Mouse (Mus musculus) megakaryocyte, adult 5-6 weeks (primary cell): ENCODE measurements around the gene Armh3. TPM values are rescaled to one million over a fixed set of nuclear protein-coding genes. Genes with fewer than 3 reads are reported as not detected.
"Not testable (repeated sequence)": the region's sequence is repeated elsewhere in the genome, so short reads cannot be mapped to it uniquely, and the experiment has no call there.

Experiments used
- ATAC-seq: 2 replicates; pipeline ENCODE4 v1.8.0; 2016; ENCODE audit warnings: mild to moderate bottlenecking, inconsistent platforms; ENCODE audit not compliant: poor library complexity, severe bottlenecking
- total RNA-seq, 2 experiments: library from RNA; stranded (forward) in 1 of 2; stranded (reverse) in 1 of 2; fragments of 153-499, 151-499 nt in 1 of 2; fragments of 221-1000, 200-1000 nt in 1 of 2; gene quantifications; 2 replicates each; pipeline versions ENCODE4 v1.2.3 to v1.2.4; 2015 to 2017

Gene Armh3
- total RNA-seq, 2 experiments from 2014 or later: 6.6 to 12.8 TPM

DNA sequence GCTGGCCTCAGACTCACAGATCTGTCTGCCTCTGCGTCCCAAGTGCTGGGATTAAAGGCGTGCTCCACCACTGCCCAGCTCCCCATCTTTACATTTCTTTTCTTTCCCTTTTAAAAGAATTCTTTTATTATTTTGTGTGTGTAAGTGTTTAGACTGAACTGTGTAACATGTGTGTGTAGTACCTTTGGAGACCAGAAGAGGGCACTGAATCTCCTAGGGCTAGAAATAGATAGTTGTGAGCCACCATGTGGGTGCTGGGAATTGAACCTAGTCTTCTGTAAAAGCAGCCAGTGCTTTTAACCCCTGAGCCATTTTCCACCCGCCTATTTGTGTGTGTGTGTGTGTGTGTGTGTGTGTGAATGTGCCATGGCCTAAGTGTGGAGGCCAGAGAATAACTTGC, 170.6 kb downstream of the Armh3 start:
- ATAC-seq: no peak

GRCm38 (mm10) chr19:45827125-45827524, 171.2 kb downstream of the Armh3 start:
- no peak for ATAC-seq

DNA sequence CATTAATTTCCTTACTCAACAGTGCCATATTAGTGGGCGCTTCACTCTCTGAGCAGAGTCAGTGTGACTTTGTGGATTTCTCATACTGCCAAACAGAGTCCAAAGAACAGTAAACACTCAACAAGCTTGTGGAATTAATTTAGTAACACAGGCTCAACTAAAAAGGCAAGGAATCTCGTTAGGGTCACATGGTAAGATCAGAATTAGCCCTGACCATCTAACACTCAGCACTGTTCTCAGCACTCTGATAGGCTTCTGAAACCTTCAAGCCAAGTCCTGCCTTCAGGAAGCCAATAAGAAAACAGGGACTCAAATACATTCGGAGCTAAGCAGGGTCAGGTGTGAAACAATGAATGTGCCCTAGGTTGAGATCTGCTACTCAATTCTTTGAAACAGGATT, 172.1 kb downstream of the Armh3 start:
- ATAC-seq: no peak

DNA sequence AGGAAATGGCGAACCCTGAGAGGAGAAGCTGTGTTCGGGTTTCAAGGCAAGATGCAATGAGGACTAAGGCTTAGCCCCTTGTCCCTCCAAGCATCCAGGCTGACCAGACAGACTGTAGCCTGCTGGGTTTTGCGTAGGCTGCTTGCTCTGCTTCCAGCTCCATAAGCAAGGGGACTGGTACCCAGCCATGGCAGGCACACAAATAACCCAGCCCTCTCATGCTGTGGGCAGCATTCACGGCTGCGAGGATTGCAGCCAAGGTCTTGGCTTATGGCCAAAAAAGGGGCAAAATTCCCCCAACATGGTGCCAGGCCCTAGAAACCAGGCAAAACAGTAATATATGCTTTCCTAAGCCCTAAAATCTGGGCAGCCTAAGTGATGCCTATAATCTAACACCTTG, 176.5 kb downstream of the Armh3 start:
- no peak for ATAC-seq

DNA sequence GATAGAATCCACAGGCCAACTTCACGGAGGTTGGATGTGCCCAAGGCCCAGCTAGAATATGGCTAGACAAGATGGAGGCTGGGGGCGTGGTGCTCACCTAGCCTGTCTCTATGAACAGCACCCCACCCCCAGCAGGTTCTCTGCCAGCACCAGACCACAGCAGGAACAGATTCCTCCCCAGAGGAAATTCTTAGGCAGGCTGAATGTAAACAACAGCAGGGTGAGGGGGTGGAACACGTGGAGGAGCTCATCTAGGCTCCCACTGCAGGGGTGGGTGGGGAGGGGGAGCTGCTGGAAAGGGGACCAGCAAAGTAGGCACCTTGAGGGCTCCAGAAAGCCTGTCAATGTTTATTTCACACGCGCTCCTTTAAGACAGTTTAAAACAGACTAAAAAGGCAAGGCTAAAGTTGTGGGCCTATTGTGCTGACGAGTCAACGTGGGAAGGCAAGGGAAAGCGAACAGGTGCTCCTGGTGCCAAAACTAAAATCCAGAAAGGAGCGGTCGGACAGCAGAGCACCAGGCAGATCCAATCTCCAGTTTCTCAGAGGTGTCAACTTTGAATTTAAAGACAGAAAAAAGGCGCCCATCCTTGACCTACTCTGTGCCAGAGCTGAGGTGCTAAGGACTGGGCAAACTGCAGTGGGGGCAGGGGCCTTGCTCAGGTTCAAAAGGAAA, 180.3 kb downstream of the Armh3 start:
- ATAC-seq: no peak

GRCm38 (mm10) chr19:45816727-45817126, 181.6 kb downstream of the Armh3 start:
- no peak for ATAC-seq

- no peak for ATAC-seq
Observed at GRCm38 (mm10) chr19:45815831-45816405, 182.4 kb downstream of the Armh3 start, which contains the start of gene Kcnip2. Kcnip2 (minus strand) TSS chr19:45816061.

- no peak for ATAC-seq
Observed at GRCm38 (mm10) chr19:45815170-45815569, 183.1 kb downstream of the Armh3 start.

DNA sequence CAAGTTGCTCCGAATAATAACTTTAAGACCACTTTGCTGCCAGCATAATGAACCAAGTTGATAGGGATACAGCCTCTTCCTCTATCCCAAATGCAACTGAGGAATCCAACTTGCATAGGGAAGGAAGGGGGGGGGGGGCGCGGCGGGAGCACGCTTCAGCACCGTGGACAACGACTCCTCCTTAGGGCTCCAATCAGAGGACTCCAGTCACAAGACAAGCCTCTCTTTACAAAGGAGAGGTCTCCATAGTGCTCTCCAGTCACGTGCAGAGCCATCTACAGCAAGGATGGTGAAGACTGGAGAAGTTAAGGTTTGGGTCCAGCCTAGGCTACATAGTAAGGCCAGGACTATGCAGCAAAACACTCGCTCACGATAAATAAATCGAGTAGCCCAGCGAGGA, 184.5 kb downstream of the Armh3 start:
- no peak for ATAC-seq

- peak; percentile 71 for ATAC-seq
Observed at GRCm38 (mm10) chr19:45813263-45813662, 185.0 kb downstream of the Armh3 start.

DNA sequence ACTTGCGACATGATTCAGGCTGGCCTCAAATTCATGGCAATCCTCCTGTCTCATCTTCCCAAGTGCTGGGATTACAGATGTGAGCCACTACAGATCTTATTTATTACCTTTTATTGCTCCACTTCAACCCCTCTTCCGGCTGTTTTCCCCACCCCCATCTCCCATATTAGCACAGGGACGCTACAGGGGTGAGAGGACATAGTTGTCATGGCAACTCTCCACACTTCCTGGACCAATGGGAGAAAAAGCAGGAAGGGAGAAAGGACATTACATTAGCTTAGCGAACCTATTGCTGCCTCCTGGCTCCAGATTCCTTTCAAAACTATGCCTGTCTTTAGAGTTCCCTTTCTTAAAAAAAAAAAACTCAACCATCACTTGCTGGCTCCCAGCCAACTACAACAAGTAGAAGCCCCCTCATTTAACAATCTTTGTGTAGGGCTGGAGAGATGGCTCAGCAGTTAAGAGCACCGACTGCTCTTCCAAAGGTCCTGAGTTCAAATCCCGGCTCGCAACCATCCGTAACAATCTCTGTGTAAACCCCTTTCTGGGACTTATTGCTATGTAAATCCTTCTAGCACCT, 185.5 kb downstream of the Armh3 start:
- ATAC-seq: no peak

DNA sequence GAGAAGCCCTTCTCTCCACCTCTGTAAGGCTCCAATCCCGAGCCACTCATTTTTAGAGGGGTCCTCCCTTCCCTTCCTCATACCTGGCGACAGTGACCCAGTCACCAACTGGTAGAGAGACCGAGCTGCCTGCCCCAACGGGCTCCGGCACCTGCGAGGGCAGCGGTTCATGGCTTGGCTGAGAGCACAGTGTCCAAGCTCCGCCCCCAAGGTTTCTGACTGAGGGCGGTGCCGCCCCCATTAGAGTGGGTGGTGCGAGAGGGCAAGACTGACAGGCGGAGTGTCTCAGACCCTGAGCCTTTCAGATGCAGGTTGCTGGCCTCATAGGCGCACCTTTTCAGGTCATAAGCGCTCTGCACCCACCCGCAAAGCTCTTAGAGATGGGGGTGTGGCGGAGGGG, 186.2 kb downstream of the Armh3 start:
- ATAC-seq: peak; percentile 72

DNA sequence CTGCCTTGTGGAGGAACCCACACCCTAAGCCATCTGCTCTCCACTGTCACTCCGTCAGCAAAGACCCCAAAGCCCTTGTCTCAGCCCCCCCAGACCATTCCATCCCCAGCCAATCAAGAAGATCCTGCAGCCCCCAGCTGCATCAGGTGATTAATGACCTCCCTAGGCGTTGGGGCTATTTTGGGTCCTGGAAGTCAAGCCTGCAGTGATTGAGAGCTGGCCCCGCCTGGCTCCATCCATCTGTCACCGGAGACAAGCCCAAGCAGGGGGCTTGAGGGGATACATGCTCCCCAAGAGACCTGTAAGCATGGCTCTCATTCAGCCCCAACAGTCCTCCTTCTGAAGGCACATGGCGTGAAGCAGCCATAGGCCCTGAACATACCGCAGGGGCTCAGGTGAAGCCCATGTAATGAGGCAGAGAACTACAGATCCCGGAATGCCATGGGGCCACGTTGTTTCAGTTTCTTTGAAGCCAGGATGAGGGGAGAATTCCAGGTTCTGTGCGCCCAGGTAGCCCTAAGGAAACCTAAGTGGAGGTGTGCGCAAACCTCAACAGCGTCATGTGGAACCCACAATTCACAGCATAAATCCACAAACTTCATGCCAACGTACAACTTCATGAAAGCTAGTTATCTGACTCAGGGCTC, 187.1 kb downstream of the Armh3 start:
- ATAC-seq: no peak

- no peak for ATAC-seq
Observed at GRCm38 (mm10) chr19:45807732-45808131, 190.6 kb downstream of the Armh3 start.

DNA sequence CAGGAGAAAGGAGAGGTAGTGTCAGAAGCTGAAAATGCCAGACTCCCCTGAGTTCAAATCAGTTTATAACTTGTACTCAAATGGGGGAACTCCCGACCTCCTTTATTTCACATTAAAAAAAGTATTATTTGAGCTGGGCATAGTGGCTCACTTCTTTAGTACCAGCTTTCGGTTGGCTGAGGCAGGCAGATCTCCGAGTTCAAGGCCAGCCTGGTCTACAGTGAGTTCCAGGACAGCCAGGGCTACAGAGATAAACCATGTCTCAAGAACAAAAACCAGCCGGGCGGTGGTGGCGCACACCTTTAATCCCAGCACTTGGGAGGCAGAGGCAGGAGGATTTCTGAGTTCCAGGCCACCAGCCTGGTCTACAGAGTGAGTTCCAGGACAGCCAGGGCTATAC, 192.5 kb downstream of the Armh3 start:
- ATAC-seq: not testable (repeated sequence)

- peak; percentile 98 for ATAC-seq
Observed at GRCm38 (mm10) chr19:45804593-45805368, 193.5 kb downstream of the Armh3 start.

DNA sequence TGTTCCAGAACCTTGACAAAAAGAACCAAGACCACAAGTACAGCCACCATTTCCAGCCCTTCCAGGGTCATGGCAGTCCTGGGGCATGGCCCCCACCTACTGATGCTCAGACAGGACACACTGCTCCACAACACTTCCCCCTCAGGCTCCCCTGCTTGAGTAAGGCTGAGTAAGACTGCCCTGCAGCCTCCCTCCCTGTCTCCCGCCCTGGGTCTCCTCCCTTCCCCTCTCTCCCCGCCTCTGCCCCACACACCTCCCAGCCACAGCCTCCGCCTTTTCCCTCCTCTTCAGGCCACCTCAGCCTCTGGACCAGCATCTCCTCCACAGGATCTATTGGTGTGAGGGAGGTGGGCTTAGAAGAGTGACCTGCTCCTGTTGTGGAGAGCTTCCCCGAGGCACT, 194.9 kb downstream of the Armh3 start:
- ATAC-seq: 0 out of 2 replicates have a peak, but pooled peaks have one; percentile 16

GRCm38 (mm10) chr19:45802702-45803101, 195.6 kb downstream of the Armh3 start:
- ATAC-seq: no peak

DNA sequence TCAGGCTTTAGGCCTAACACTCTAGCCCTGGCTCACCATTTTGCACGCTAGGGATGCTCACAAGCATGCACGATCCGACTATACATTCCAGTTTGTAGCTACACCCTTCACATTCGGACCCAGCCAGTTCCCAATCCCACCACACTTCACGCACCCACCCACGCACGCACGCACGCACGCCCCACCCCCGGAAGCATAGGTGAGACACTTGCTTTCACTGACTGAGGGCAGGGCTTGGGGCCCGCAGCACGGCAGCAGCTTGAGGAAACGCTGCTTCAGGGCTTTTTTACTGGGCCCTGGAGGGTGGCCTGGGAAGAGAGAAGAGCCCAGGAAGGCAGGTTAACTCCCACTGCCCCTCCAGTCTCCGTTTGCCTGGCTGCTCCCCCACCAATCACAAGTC, 201.4 kb downstream of the Armh3 start:
- no peak for ATAC-seq

GRCm38 (mm10) chr19:45796061-45796556, 202.2 kb downstream of the Armh3 start:
- ATAC-seq: 0 out of 2 replicates have a peak, but pooled peaks have one; percentile 24
